Mouse (Mus musculus): ENCODE results near the gene Kdm5a. TPM values are rescaled to one million over a fixed set of nuclear protein-coding genes. Genes with fewer than 3 reads are reported as not detected.

The Kdm5a gene
- total RNA-seq, 2 experiments from 2014 or later = 34.2 to 39.2 TPM

Other genes with a start within 250 kb of the Kdm5a start
- not detected for gene D330020A13Rik, start 69.8 kb upstream of the Kdm5a start, total RNA-seq (2021)
- 1 to 10 TPM; 1.9 to 2.2 TPM for gene B4galnt3, start 69.6 kb upstream of the Kdm5a start, total RNA-seq (2021)
- 1 to 10 TPM; 8.3 to 8.4 TPM for gene Ccdc77, start 250 bp downstream of the Kdm5a start, total RNA-seq (2021)
- 1 to 10 TPM; 4.0 to 4.1 TPM for gene Il17ra, start 99.1 kb downstream of the Kdm5a start, total RNA-seq (2021)
- 10 to 100 TPM; 38.2 to 42.5 TPM for gene Tmem121b, start 129.7 kb downstream of the Kdm5a start, total RNA-seq (2021)
- gene Hdhd5, start 167.2 kb downstream of the Kdm5a start, total RNA-seq (2021) = 10 to 100 TPM; 34.3 to 37.2 TPM